Mouse (Mus musculus): ENCODE results near the gene Armh1. TPM values are rescaled to one million over a fixed set of nuclear protein-coding genes. Genes with fewer than 3 reads are reported as not detected.

Gene Armh1
- total RNA-seq (2017): not detected in 3 replicates

DNA sequence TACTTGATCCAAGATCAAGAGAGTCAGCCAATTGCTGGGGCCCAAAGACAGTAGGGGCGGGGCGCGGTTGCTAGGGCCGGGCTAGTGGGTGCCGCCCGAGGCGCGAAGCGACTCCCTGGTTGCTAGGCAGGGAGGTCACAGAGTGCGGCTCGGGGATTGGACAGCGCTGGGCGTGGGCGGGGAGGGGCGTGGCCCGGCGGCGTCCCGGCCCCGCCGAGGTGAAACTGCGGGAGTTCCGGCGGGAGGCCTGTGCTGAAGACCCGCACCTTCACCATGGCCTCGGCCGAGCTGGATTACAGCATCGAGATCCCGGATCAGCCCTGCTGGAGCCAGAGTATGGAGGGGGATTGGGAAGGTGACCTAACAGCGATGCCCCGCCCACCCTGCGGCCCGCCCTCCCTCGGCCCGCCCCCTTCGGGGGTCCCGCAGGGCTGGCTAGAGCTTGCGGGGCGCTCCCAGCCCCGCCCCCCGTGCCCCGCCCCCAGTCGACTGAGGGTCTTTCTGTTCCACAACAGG, at the start of gene Armh1, which contains the start of gene Tmem53:
TSS of gene Armh1 (minus strand) at position 325 of the 516 bp plus-strand sequence.
TSS of gene Tmem53 (plus strand) at position 151 of the 516 bp plus-strand sequence.
- ATAC-seq (replicated peaks; ENCODE audit: insufficient number of reproducible peaks, low FRiP score, low TSS enrichment, poor library complexity, severe bottlenecking): peak; percentile 92

DNA sequence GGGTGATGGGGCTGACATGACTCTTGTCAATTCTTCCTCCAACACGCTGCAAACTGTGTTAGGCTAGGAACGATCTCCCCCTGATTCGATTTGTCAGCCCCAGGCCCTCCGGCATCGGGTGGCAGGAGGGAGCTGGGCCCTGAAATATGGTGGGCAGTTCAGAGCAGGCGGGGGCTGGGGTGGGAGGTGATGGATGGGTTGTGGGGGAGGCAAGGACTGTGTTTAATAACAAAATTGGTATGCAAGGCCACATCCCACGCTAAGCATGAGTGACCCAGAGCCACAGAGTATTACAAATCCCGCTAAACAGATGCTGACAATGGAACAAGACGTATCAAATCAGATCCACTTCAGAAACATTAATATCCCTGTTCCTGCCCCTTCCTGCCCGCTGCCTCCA, 48.0 kb upstream of the Armh1 start:
- no peak for ATAC-seq (replicated peaks; ENCODE audit: insufficient number of reproducible peaks, low FRiP score, low TSS enrichment, poor library complexity, severe bottlenecking)

DNA sequence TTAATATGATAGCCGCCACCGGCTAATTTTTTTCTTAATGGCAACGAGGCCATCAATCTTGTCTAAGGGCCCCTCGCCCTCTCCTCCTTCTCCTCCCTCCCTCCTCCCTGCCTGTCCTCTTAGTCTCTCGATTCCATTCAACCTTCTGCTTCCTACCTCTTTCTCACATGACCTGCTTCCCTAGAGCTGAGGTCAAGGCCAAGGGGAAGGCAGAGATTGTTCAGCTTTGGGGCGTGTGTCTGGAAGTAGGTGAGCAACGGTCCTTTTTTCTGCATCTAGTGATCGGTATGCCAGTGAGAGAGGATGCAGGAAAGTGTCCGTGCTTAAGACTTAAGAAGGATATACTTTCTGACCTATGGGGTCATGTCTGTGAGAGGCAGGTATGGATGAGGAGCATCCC, 45.9 kb upstream of the Armh1 start:
- ATAC-seq (replicated peaks; ENCODE audit: insufficient number of reproducible peaks, low FRiP score, low TSS enrichment, poor library complexity, severe bottlenecking): no peak

DNA sequence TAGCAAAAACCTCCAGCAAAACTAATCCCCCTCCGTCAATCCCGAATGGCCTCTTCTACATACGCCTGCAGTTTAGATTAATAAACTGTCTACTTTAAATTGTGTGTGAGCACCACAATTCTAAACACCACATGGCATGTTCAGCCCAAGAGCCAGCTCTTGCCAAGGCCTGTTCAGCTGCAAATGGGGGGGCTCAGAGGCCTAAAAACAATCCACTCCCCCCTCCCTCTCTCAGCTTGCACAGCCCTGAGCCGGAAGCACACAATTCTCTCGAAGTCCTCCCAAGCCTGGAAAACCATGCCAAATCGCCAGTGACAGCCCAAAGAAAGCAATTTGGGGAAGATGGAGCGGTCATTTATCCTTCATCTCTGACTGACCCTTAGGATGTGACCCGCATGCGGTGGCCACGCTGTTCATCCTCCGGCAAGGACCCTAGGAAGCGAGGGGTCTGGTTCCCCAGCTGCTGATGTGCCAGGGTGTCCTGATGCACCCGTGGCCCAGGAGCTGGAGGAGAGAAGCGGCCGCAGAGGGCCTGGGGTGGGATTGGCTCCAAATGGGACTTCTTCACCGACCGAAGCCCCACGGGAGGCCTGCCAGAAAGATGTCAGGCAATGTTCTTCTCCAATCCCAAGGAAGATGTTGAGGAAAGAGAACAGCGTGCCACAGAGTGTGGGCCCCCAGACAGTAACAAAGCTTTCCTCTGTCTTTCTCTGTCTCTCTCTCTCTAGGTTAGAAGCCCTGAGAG, 45.1 kb upstream of the Armh1 start:
- ATAC-seq (replicated peaks; ENCODE audit: insufficient number of reproducible peaks, low FRiP score, low TSS enrichment, poor library complexity, severe bottlenecking): no peak

DNA sequence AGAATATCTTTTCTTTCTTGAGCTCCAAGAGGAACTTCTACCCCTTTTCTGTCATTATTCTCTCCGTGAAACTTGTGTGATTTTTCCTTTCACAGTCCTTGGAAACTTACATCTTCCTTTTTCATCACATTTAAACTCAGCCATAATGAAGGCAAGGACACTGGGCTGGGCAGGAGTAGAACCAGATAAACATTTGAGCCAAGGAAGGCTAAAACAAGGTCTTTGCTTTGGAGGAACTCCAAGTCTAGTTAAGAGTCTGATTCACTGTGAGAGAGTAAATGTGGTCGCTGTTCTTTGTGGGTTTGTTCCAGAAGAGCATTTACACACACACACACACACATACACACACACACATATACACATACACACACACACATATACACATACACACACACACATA, 39.8 kb upstream of the Armh1 start:
- no peak for ATAC-seq (replicated peaks; ENCODE audit: insufficient number of reproducible peaks, low FRiP score, low TSS enrichment, poor library complexity, severe bottlenecking)

DNA sequence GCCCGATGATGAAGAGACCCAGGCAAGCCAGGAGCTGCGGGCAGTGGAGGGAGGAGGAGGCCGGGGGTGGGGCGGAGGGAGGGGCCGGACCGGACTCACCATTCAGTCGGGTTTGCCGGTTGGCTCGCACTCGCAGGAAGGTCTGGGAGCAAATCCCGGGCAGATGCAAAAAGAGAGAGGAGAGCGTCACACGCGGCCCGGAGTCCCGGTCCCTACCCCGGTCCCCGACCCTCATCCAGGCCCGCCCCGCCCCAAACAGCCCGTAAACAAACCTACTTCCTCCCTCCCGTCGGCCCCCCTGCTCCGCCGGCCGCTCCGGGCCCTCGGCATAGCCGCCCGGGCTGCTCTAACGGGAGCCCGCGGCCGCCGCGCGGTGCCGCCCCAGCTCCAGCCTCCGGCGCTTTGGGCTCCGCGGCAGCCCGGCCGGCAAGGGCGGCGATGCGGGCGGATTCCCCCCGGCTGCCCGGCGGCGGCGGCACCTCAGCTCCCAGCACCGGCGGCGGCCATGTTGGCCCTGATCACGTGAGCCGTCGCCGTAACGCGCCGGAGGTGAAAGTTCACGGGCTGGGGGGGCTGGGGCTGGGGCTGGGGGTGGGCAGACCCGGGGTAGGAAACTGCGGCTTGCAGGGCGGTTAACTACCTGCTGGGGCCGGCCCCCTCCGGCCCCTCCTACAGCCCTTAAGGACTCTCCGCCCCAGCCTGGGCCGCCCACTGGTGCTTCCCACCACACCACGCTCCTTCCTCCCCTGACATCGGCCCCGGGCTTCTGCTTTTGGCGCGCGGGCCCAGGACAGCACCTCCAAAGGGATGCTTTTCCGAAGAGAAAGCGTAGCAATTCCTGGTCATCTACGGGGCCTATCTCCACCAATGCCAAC, 37.2 kb upstream of the Armh1 start:
- peak; percentile 83 for ATAC-seq (replicated peaks; ENCODE audit: insufficient number of reproducible peaks, low FRiP score, low TSS enrichment, poor library complexity, severe bottlenecking)

DNA sequence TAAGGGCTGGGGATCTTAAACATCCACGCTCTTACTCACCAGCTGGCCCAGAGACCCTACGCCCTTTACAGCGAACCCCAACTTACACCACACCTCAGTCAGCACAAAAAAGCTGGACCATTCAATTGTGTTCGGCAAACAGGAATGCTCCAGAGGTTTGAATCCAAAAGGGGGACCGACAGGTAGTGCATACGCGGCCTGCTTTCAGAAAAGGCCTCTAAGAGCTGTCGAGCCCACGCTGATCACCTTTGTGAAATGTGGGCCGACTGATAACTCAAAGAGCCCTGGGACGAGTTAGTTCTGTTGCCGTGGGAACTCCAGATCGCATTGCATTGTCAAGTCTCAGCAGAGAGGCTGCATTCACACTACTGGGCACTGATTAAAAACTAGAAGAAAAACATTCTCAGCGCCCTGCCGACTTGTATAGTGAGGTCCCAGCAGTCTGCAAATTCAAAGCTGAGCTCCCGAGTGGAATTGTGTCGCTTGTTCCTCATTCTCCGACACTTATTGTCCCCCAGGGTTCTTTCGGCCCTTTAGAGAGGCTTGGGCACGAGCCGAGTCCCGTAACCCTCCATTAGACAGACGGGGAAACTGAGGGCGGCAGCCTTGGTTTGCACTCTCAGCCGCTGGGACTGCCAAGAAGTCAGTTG, 36.5 kb upstream of the Armh1 start:
- ATAC-seq (replicated peaks; ENCODE audit: insufficient number of reproducible peaks, low FRiP score, low TSS enrichment, poor library complexity, severe bottlenecking): no peak; the same call in 1 of the 2 replicates

DNA sequence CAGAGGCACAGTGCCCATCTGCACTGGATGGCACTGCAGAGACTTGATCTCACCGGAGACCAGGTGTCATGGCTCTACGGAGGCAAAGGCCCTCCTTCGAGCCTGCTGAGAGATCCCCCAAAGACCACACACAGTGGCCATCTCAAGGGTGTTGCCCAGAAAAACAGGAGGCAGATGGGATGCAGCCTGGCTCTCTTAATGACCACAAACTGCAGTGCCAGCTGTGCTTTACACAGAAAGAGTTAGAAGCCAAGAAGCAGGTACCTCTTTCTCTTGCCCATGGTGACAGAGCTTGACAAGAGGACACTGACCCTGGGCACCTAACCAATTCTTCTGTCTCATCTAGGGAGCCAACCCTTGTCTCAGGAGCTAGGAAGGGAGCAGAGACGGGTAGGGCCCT, 32.4 kb upstream of the Armh1 start:
- no peak for ATAC-seq (replicated peaks; ENCODE audit: insufficient number of reproducible peaks, low FRiP score, low TSS enrichment, poor library complexity, severe bottlenecking)

DNA sequence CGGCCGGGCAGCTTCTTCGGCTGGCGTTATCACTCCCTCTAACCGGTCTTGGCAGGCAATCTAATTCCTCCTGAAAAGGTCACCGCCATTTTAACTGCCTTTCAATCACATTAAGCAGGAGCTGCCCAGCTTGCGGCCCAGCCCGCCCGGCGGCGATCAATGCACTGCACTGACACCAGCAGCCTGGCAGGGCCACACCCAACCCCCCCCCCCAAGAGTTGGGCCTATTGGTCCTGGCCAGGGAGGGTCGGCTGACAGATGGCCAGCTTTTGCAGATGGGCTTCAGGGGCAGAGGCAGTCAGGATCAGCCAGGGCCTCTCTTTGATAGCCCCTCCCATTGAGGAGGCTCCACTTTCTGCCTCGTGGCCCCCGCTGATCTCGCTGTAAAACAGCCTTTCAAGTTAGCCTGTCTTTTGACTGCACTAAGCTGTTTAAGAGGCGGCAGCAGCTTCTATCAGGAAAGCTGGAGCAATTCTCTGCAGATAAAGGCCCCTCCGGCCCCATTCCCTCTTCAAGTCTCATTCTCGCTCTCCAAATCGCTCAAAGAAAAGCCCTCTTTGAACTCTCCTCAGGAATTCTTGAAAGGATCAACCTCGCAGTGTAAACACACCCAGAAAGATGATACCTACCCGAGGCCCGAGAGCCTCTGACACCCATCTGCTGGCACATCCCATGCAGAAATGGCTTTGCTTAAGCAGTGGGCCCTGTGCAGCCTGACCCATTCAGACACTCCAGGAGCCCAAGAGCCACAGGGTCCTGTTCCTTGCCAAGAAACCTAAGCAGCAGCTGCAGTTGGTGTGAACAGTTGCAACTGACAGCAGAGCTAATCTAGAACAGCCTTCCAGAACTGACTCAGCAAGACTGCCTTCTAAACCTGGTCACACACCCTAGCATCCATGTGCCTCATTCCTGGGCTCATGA, 31.6 kb upstream of the Armh1 start:
- ATAC-seq (replicated peaks; ENCODE audit: insufficient number of reproducible peaks, low FRiP score, low TSS enrichment, poor library complexity, severe bottlenecking): no peak

DNA sequence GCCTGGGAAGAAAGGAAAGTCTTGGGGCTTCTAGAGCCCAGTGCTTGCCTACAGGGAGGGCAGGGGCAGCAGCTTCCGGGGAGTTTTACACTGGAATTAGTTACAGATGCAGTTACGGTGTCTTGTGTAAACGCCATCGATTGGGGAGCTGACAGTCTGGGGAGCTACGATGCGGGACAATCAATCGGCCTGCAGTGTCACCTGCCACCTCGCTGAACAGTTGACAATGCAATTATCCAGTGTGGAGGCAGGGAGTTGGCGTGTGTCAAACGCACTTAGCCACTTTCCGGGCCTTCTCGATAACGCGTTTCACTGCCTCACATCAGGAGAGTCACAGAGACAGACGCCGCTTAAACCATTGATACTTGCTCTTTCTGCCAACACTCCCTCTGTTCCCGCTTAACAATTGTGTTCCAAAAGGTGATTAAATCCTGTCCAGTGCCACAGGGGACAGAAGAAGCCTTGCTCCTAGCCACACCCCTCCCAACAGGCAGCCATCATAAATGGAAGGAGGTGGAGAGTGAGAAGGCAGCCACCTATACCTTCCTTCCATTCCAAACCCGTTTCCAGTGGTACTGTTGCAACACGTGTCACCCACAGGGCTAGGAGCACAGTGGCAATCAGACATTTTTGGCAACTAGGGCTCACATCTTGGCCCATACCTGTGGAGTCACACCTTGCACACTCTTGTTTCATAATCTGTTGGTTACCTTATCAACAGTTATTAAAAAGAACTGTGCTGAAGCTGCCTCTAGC, 29.3 kb upstream of the Armh1 start:
- no peak for ATAC-seq (replicated peaks; ENCODE audit: insufficient number of reproducible peaks, low FRiP score, low TSS enrichment, poor library complexity, severe bottlenecking)

DNA sequence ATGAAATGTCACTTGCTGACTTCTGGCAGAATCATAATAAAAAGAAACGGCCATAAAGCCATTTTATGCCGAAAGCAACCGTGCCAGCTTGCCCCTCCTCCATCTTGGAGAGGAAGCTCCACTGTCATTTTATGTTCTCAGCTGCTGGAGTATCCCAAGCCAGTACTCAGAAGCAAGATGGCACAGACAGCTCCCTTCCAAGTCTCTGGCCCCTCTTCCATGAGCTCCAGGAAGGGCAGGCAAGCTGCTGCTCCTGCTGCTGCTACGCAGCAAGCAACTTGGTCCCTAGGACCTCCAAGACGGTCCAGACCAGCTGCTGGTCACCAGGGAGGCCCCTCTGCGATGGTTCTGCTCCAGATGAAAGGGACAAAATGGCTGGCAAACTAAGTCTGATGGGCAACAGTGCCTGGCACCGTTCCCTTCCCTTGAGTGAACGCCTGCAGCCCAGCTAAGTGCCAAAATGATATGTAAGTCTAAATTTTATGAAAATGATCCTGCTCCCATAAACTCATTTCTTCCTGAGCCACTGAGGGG, 28.5 kb upstream of the Armh1 start:
- no peak for ATAC-seq (replicated peaks; ENCODE audit: insufficient number of reproducible peaks, low FRiP score, low TSS enrichment, poor library complexity, severe bottlenecking)

DNA sequence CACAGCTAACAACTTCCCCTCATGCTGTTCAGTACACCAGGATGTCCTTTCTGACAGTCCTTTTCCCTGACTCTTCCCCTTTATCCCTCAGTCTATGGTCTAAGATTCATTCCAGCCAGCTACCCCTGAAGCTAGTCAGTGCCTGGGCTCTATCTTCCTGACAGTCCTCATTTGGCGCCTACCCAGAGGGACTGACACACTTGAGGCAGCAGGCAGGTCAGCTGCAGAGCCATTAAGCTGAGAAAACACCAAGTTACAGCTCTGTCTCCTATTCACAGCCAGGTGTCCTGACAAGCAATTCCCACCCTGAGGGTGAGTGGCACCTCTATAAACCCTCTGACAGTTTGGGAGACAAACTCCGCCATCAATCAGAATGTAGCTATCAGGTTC, 27.3 kb upstream of the Armh1 start:
- ATAC-seq (replicated peaks; ENCODE audit: insufficient number of reproducible peaks, low FRiP score, low TSS enrichment, poor library complexity, severe bottlenecking): no peak

DNA sequence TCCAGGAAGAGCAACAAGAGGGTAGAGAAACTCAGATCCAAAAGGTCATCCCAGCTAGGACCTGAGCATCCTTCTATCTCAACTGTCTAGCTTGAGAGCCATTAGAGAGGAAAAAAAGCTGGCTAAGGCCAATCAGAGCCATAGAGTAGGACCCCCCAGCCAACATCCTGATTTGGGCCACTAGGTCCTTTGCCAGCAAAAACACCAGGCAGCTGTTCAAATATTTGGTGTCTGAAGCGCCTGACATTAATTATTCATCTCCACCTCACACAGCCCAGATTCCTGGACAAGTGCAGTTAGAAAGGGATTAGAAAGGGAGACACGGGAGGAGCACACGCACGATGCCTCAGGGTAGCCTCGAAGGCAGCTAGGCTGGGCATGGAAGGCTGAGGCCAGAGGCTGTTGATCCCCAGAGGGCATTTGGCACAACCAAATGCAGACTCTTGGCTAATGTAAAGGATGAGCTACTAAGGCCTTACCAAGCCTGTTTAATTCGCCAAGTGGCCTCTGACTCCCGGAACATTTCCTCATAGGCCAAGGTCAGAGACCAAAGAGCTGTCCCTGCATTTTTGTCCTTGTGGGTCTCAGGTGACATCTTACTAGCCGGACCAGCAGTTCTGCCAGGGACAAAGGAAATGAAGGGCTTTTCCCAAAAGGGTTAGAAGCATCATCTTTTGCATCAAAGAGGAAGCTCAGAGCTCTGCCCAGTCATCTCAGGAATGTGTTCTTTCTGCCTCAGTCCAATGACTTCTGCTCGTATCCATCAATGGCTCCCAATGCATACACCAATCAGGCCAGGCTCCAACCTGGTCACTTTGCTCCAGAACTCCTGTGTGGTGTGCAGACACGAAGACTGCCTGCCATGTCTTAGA, 26.7 kb upstream of the Armh1 start:
- no peak for ATAC-seq (replicated peaks; ENCODE audit: insufficient number of reproducible peaks, low FRiP score, low TSS enrichment, poor library complexity, severe bottlenecking)

DNA sequence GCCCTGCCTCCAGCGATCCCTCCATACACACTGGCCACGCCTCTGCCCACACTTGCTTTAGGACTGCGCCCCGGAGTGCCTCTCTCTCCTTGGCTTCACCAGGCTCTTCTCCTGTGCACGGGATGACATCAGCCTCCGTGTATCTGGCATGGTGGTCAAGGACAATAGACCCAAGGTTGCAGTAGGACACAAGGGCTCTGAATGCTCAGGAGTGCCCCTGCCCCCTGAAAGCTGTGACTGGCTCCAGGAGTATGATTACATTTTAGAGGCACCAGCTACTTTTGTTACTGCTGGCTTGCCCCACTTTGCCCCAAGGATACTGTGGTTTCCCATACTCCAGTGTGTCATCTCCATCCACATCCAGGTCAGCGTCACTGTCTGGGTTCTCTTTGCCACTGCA, 25.8 kb upstream of the Armh1 start:
- ATAC-seq (replicated peaks; ENCODE audit: insufficient number of reproducible peaks, low FRiP score, low TSS enrichment, poor library complexity, severe bottlenecking): no peak

DNA sequence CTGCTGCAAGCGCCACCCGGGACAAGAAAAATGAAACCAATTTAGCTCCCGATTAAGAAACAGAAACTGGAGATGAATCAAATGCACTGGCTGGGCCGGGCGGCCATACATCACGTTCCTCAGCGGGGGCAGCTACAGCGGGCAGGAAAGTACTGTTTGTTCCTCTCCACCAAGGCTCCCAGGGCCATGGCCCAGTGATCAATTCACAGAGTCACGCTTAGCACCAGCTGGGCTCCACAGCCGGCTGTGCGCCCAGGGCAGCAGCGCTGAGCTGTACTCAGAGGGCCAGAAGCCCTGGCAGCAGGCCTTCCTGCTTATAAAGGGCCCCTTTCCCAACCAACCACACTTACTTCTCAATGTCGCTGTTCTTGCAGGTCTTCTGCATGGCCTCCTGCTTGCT, 25.1 kb upstream of the Armh1 start:
- ATAC-seq (replicated peaks; ENCODE audit: insufficient number of reproducible peaks, low FRiP score, low TSS enrichment, poor library complexity, severe bottlenecking): no peak

DNA sequence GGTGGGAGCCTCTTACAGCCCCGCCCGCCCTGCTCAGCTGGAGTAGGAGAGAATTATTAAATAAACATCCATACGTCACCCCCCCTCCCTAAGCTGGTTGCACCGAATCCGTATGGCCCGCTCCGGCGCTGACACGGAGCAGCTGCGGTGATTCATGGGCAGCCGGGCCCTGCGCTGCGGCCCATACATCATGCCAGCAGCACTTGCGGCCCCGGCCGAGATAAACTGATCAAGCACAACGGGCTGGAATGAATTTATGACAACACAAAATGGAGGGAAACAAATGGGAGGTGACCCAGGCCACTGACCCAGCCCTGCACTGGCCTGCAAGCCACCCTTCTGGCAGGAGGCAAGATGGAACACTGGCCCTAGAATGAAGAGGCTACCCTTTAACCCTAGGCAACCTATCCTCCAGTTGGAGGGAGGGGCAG, 24.4 kb upstream of the Armh1 start:
- no peak for ATAC-seq (replicated peaks; ENCODE audit: insufficient number of reproducible peaks, low FRiP score, low TSS enrichment, poor library complexity, severe bottlenecking)
